Mouse (Mus musculus) neutrophil, adult 83 days (primary cell): ENCODE results near the gene Gm21905. TPM values are rescaled to one million over a fixed set of nuclear protein-coding genes. Genes with fewer than 3 reads are reported as not detected.

Experiments used
- total RNA-seq, 2 experiments: library from RNA; stranded (reverse); gene quantifications; one replicate each; pipeline ENCODE4 v1.2.4; 2023

Gm21905 gene
- total RNA-seq = not detected

DNA sequence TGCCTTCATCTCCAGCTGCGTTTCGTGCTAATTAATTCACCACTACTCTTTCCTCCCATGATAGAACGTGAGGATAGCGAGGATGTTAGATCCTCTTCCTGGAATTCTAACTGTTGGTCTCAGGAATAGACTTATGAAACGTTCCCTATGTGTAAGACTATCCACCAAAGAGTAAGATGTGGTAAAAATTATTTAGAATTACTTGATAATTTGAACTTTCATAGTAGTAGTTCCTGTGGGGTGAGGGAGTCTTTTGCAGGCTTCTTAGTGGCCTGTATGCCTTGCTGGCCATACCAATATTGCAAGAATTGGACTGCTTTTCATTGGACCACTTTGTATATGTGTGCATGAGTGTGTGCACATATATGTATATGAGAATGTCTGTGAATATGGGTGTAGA, at the start of gene Gm21905:
Gene Gm21905 (minus strand): TSS at position 101 of the 400 bp plus-strand sequence.

DNA sequence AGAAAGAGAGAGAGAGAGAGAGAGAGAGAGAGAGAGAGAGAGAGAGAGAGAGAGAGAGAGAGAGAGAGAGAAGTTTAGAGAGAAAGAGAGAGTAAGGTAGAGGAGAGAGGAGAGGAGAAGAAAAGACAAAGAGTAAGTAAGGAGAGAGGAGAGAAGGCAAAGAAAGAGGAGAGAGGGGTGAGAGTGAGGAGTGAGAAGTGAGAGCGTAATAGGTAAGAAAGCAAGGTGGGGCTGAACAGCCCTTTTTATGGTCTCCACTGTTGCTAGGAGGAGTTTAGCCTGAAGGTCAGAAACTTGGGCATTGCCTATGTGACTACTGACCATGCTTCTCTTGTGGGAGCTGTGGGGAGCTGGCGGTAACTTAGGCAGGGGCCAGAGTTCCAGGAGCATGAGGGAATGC, 4.9 kb downstream of the Gm21905 start, which contains the start of gene Gm5108:
Gene Gm5108 (plus strand): TSS at position 301 of the 400 bp plus-strand sequence.

Other genes with a start within 250 kb of the Gm21905 start
- gene Atp8a1, start 99.0 kb downstream of the Gm21905 start, total RNA-seq = 100 to 1,000 TPM; 106 to 128 TPM
- not detected for gene Gm5108, start 4.8 kb downstream of the Gm21905 start, total RNA-seq
- gene Grxcr1, start 85.4 kb upstream of the Gm21905 start, total RNA-seq = not detected